Mouse (Mus musculus) erythroid progenitor cell, adult 5-6 weeks (primary cell): ENCODE results near the gene Slc6a4. TPM values are rescaled to one million over a fixed set of nuclear protein-coding genes. Genes with fewer than 3 reads are reported as not detected.
A peak's percentile ranks its signal among the peaks of the same experiment; 100 is the strongest.

ENCODE experiments used
- ATAC-seq: replicated peaks from 2 replicates; pipeline ENCODE4 v1.8.0; 2016; ENCODE audit warnings: moderate number of reproducible peaks, mild to moderate bottlenecking, moderate TSS enrichment, inconsistent platforms; ENCODE audit not compliant: poor library complexity, low FRiP score, severe bottlenecking
- total RNA-seq, 2 experiments: library from RNA; stranded (forward) in 1 of 2; stranded (reverse) in 1 of 2; fragments of 150-400 nt in 1 of 2; fragments of 186-747, 209-891 nt in 1 of 2; gene quantifications; 2 replicates each; pipeline versions ENCODE4 v1.2.3 to v1.2.4; 2015 to 2017; ENCODE audit warnings: low replicate concordance in 2 of 2

The Slc6a4 gene
- 2.2 TPM in 1 of 2 replicates, not detected in the other for total RNA-seq (2015; ENCODE audit: low replicate concordance)
- not detected in 2 replicates for total RNA-seq (2017; ENCODE audit: low replicate concordance)

DNA sequence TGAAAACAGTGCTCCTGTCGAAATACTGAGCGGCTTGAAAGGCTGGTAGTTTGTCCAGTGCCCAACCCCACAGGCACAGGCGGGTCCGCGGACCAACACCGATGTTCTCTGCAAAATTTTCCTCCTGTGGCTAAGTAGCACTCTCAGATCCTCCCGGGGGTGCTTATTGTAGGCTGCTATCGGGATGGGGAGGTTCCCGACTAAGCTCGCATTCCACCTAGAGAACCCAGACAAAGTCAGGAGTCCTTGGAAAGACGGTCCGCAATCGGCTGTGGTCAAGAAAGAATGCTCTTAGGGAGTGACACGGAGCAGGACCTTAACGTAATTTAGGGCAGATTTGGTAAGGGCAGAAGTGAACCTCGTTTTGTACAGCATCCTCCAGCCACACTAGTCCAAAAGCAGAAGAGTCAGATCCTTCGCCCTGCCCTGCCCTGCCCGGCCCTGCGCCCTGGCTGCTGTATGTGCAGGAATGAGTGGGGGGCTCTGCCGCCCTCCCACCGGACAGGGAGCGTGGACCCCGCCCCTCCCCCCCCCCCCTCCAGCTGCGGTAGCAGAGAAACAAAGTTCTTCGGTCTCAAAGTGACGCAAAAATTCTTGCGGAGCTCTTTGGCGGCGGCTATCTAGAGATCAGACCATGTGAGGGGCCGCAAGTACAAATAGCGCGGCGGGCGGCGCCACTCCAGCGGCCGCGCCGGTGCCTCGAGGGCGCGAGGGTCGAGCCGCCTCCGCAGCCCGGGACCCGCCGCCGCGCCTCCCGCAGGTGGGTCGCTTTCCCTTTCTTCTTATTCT, at the start of gene Slc6a4:
TSS of gene Slc6a4 (plus strand) at position 688 of the 789 bp plus-strand sequence.
- no peak for ATAC-seq

DNA sequence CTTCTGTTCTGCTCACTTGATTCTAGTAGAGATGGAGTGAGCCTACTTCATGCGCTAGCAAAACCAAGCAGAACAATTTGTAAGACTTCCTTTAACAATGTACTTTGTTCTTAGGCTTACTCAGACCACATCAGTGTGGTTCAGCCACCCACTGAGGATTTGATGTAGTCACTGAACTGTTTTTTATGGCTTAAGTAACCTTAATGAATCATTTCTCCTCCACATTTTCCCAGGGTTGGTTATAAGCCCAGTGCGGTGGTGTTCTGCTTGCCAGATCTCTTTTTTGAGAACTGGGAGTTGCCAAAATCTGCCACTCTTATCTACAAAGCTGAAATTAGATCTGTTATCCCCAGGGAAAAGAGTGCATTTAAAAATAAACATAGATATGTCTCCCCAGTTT, 44.9 kb upstream of the Slc6a4 start:
- no peak for ATAC-seq

DNA sequence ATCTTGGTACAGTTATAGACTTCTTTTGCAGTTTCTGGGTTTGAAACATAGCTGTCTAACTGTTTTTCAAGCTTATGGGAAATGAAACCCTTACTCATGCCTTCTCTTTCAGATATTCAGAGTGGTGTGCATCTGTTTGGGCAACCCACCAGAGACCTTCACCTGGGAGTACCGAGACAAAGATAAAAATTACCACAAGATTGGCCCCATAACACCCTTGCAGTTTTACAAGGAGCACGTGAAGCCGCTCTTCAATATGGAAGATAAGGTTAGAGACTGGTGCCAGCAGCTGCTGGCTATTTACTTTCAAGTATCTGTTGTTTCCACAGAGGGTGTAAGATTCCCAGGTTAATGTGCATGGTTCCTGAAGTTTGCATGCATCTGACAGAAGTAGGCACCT, 32.7 kb upstream of the Slc6a4 start:
- ATAC-seq, result no peak

DNA sequence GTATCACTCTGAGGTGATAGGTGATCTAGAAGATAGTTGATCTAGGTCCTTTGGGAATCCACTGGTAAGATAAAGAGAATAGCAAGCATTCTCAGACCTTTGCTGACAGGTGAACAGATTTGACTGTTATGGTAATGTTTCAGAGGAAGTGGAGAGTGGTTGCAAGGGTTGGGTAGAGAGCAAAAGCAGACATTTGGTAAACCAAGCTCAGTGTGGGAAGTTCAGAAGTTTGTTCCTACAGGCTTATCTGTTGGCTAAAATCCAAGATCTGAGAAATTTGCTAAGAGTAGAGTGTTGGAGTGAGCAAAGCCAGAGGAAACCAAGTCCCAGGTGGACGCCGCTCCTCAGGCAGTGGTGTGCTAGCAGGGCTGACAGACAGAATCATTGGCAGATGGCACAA, 28.1 kb upstream of the Slc6a4 start:
- no peak for ATAC-seq

DNA sequence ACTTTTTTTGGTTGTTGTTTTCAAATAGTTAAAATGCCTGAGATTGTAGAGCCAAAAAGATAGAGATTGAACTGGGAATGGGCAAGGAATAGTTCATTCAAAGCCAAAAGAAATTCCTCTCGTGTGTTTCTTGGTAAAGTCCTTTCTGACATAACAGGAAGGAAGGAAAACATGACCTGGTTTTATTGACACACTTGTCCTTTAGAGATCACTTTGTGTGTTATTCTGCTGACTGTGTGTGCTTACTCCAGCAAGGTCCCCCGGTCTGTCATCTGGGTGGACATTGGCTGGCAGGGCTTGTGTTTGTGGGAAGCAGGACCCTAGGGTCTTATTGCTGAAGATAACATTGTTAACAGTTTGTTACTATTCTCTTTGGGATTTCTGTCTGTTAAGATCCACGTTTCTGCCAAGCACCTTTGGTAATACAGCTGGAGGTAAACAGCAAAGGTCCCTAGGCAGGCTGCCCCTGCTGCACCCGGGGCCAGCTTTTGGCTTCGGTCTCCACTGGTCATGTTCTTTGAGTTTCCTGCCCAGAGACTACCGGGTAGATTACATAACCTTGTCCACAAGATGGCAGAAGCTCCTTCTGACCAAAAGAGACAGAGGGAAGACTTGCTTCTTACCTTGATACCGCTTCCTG, 23.6 kb upstream of the Slc6a4 start:
- no peak for ATAC-seq

DNA sequence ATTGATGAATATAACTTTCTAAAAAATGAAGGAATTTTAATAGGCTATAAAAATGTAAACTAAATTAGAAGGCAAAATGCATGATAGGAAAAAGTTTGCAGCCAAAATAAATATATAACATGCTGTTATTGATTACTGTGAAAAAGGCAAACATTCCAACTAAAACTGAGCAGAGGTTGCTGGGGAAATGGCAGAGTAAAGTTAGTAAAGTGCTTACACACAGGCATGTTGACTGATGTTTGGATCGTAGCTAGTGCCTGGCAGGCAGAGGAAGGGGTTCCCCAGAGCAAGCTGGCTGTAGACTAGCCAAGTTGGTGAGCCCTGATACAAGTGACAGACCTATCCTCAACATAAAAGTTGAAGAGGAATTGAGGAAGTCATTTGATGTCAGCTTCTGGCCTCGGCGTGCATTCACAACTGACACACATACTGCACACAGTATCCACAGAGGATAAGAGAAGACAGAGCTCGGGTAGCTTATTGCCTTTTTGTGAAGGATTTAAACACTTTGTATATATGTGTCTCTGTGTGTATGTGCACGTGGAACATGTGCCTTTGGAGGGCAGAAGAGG, 16.7 kb upstream of the Slc6a4 start:
- ATAC-seq, result no peak

DNA sequence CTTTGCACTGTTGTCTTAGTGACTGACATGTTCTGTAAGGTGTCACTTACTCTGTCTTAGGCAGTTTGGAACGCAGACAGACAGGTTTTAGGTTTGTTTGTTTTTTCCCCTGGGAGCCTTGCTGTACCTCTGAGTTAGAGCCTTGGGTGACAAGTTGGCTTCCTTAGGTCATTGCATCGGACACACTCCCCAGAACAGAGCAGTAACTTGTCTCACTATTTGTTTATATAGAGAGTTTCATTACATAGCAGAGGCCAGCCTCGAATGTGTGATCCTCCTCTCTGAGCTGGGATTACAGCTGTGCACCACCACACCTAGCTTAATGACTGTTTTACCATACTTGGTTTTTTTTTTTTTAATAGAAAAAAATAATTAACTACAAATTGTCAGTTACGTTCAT, 16.0 kb upstream of the Slc6a4 start:
- no peak for ATAC-seq

DNA sequence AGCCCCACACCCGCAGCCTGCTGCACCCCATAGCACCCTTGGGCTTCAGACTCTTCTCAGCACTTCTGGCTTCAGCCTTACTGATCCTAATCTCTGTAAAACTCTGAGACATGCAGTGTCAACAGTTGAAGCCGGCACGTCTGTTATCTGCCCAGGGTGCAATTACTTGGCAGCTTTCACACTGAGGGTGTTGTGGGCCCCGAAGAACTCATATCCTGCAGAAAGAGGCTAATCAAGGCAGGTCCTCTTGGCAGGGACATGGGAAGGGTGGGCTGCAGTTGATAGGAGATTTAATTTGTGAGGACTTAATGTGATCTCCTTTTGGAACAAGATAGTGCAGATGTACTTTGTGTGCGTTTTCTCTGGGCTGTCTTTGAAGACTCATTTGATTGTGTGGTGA, 14.8 kb upstream of the Slc6a4 start:
- ATAC-seq, result no peak

DNA sequence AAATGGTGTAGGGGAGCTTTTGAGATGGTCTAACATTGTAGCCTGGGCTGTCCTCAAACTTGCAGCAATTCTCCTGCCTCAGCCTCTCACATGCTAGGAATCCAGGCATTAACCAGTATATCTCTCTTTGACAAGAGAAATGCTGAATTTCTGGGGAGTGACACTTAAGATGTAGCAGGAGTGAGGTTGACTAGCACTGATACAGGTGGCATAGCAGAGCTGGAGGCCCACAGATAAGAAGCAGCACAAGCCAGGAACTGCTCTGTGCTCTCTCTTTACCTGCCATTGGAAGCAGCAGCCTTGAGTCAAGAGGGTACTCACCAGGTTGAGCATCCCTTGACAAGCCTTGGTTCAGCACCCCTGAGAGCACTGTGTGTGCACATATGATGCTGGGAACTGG, 14.2 kb upstream of the Slc6a4 start:
- ATAC-seq, result no peak

DNA sequence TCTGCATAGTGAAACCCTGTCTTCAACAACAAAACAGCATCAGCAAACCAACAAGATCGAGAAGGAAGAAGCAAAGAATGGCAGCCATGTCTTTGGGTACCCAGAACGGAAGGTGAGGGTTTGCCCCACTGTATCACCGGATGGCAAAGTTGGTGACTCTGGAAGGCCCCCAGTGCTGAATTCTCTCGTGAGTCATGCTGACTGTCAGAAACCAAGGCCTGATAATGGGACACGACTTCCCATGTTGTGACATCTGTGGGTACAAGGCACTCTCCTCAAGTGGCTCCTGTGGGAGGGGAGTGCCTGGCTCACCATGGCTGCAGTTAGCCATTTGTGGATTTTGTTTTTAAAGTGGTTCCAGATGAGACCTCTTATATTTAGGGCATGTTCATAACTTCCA, 7.6 kb upstream of the Slc6a4 start:
- no peak for ATAC-seq

DNA sequence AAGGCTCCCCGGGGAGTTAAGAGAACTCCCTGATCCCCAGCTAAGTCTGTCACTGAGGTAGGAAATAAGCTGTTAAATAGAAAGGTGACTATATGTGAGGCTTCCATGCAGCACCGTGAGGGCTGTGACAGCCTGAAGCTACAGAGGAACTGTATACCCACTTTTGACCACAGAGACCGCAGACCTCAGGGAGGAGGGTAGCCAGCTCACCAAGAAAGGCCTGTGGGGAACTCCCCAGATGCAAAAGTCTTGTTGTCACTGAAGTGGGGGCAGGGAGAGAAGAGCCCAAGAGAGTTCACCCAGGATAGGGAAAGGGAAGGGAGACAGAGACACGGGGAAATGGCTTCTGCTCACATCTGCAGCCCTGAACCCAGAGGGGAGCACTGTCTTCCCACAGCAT, 5.5 kb upstream of the Slc6a4 start:
- no peak for ATAC-seq

DNA sequence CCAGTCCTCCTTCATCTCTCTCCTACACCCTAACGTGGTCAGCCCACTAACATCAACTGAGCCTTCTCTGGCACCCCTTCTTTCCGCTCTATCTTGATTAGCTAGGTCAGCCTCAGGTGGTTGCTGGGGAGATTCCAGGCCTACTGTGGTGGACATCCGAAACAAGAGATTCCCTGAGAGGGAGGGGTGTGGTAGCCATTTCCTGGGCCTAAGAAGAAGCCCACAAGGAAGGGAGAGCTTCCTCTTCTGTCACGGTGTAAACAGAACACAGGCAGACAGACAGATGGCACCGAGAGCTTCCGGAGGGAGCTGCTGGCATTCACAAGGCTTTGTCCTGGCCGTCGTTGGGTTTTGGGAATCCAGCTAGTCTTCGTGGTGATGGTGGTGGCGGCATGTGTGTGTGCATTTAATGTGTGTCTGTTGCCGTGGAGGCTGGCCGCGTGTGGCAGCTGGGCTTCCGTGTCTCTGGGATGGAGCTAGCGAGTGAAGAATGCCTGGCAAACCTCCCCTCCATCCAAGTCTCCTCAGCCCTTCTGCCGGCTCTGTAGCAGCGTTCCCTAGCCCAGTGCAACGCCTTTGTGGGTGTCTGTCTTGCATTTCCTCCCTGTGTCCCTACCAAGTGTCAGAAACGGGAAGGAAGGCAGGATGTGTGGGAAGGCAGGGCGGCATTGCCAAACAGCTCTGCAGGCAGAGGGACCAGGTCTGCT, 2.3 kb upstream of the Slc6a4 start:
- ATAC-seq, result no peak

DNA sequence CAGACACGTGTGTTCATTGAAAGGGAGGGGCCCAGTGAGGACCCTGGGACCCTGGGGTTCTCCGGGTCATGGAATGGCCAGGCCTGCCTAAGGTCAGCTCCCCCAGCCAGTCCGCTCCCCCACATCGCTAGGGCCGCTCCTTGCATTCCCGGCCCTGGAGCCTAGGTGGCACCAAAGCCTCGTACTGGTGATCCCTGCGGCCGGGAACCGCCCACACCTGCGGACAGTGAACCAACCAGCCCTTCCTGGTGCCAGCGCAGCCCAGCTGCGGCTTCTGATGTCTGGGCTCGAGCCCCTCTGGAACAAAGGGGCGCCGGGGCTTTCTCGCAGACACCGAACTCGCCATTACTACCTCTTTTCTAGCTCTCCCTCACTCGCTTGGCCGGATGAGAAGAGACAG, 1.1 kb upstream of the Slc6a4 start:
- ATAC-seq, result peak; percentile 87

DNA sequence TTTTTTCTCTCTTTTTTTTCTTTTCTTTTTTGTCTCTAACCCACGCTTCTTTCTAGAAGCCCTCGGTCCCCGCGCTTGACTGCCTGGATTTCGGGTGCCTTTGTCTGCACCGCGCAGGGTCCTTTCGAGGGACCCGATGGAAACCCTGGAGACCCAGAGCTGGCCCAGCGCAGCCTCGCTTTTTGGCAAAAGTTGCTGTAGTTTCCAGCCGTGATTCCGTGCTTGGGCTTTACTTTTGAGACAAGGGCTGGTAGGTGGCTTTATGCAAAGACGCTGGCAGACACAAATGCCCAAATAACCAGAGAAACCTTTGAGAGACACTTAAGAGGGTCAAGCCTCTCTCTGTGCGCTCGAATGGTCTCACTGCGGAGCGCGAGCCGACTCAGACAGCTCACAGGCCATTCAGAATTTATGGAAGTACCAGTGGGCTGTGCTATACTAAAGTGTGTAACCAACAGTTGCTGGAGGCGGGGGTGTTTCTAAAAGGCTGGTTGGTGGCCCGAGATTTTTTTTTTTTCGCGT, 363 bp downstream of the Slc6a4 start:
- ATAC-seq, result no peak

DNA sequence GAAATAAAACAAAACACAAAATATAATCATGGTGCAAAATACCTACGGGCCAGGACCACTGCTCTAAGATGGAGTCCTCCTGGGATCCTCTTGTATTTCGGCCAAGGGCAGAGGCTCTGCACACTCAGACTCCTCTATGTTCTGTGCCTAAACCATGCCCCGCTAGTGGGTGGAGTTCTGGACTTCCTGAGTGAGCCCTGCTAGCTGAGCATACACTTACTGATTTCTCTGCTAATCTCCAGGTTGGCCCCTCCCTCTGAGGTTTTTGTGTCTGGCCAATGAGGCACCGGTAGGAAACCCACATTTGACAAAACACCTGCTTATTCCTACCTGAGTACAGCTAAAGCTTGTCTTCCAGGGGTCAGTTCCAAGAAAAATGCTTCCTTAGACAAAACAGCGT, 2.3 kb downstream of the Slc6a4 start:
- no peak for ATAC-seq

DNA sequence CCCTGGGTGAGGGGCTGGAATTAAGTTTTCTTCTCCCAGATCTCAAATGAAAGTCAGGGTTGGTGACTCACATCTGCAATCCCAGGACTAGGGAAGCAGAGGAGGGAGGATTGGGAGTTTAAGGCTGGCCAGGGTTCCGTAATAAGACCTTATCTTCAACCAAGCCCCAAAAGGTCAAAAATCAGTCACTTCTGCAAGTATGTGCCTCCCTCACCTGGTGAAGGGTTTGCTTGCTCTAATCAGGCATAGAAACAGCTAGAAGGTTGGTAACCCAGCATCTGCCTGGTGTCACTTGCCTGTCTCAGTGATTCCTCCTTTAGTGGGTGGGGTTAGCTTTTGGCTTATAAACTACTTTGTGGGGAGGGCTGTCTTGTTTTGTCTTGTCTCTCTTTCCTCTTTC, 4.0 kb downstream of the Slc6a4 start:
- no peak for ATAC-seq

DNA sequence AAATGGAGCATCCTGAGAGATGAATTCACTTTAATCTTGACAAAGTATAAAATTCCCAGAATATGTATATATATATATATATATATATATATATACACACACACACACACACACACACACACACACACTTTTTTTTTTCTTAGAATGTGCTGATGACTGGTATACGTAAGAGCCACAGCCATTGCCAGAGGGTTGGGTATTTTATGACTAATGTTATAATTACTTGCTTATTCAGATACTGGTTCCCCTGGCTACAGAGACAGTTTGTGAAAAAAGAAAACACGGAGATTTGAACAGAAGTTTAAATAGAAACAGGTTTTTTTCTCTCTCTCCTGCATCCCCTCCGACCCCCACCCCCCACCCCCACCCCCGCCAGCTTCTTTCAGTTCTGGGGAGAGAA, 7.5 kb downstream of the Slc6a4 start:
- ATAC-seq, result no peak

DNA sequence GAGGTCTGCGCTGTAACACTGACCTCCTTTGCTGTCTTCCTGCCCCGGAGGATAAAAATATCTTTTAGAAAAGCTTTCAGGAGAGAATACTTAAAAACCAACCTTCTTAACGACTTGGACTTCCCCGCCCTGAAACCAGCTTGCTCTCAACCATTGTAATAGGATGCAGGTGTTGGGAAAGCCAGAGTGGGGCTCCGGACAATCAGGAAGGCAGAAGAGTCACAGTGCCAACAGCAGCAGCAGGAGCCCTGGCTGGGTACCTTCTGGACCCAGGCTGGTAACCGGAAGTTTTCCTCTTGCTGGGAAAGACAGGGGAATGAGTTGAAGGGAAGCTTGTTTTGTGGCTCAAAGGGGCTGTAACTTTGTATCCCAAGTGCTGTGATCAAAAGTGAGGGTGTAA, 8.2 kb downstream of the Slc6a4 start:
- ATAC-seq, result no peak

DNA sequence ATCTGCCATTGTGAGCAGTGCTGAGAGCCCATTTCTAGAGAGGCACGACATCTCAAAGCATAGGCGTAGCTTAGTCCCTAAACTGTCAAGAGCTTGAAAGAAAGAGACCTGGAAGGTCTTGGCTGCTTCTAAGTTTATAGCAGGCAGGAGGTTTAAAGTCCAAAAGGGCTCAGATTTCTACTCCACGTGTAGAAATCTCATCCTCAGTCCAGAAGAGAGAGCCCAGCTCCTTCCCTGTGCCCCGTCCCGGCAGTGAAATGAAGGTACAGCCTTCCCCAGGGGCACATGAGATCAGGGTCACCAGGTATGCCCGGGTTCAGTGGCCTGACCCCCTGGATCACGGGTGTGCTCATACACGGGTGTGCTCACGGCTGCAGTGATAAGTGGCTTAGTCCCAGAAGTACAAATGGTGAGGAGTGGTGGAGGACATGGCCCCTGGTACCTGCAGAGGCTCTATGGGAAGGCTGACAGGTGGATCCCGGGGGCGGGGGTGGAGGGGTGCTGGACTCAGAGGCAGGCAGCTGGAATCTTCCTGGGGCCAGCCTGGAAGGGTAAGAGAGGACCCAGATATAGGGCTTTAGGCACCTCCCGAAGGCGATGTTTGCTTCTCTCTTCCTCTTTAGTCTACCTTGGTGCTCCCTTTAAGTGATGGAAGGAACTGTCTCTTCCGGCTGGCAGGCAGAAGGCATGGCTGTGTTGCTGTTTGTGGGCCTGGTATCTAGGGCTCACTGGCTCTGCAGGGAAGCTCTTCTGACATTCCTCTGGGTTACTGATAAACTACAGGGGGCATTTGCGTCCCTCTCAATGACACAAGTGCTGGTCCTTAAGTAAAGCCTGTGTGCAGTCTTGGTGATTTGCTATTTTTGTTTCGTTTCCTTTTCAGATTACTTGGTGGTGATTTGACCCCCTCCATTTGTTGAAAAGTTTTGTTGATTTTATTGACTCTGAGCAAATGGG, 10.9 kb downstream of the Slc6a4 start:
- ATAC-seq, result no peak
